Mouse (Mus musculus) lung, postnatal 0 days (tissue): ENCODE results near the gene Myb.

ENCODE experiments used
- CTCF ChIP-seq: IDR thresholded peaks from 2 replicates; pipeline ENCODE4 v1.5.1; 2016; ENCODE audit warnings: antibody characterized with exemption, mild to moderate bottlenecking
- EP300 ChIP-seq: IDR thresholded peaks from 2 replicates; pipeline ENCODE4 v1.6.1; 2016; ENCODE audit warnings: antibody characterized with exemption, mild to moderate bottlenecking, control low read depth

DNA sequence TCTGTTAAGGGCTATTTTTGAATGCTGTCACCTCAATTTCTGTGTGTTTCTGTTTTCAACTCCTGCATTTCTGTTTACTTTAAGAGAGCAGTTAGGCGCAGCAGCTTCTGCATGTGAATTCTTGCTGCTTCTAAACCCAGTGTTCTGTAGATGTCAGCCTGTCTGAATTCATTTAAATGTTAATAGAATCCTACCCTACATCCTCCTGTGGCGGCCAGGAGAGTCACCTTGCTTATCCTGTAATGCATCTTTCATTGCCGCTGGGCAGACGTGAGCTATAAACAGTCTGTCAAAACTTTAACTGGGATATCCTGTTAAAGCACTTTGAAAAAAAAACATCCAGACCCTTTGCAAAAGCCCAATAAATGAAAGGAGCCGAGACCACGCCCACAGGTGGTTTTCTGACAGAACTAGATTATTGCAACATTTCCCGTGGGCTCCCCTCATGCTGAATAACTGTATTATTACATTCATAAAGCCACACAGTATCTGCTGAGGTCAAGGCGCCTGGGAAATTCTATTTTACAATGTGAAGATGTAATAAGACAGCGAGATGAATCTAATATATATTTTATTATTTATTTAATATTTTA lies 29.8 kb downstream of the Myb start:
- no peak for TF ChIP-seq CTCF
- TF ChIP-seq EP300, result no peak
